Mouse (Mus musculus) erythroblast, embryonic 14.5 days (primary cell): ENCODE data around the gene Il31ra.

ENCODE experiments used
- GATA1 ChIP-seq: IDR thresholded peaks from 2 replicates; pipeline ENCODE4 v1.6.1; 2012; ENCODE audit warnings: low read length, inconsistent platforms, mixed read lengths
- TAL1 ChIP-seq: IDR thresholded peaks from 3 replicates; pipeline ENCODE4 v1.6.1; 2012; ENCODE audit warnings: low read length, inconsistent platforms, mixed read lengths

DNA sequence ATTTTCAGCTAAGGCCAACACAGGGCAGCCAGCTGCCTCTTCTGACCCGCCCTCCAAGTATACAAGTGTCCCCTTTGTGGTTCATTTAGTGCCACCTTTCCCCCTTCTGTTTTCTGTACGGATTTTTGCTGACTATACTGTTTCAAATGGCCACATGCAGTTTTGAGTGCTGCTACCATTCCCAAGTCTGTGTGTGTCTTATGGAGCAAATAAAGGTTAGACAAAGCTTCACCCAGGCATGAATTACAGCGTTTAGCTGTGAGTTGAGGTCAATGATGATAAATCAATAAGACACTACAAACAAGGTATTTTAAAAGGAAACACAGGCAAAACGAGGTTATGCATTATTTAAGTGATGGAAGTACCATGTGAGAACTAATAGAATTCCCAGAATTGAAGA lies 24.6 kb downstream of the Il31ra start:
- TF ChIP-seq GATA1: no peak
- no peak for TF ChIP-seq TAL1
